Mouse (Mus musculus) megakaryocyte, embryonic 14.5 days (primary cell): ENCODE measurements at regions not wholly inside any gene's neighbourhood (a gene's known extent, or its start where the extent isn't known, plus 50 kb on each side); places are given as distances from the start of the nearest gene placed in this dataset.

Experiments used
- H3K27me3 ChIP-seq: replicated peaks from 2 replicates; pipeline ENCODE3; 2012; ENCODE audit warnings: inconsistent platforms
- H3K36me3 ChIP-seq: replicated peaks from 2 replicates; pipeline ENCODE3; 2012; ENCODE audit warnings: low read length, inconsistent platforms, mixed read lengths
- H3K4me1 ChIP-seq: 2 replicates; pipeline ENCODE4 v1.6.1; 2012; ENCODE audit warnings: inconsistent platforms
- H3K4me3 ChIP-seq: replicated peaks from 2 replicates; pipeline ENCODE3; 2012; ENCODE audit warnings: moderate library complexity, mild to moderate bottlenecking, inconsistent platforms
- H3K9me3 ChIP-seq: 2 replicates; pipeline ENCODE4 v1.6.1; 2012; ENCODE audit warnings: inconsistent platforms
- FLI1 ChIP-seq: IDR thresholded peaks from 2 replicates; pipeline ENCODE4 v1.6.1; 2012; ENCODE audit warnings: low read length, inconsistent platforms, mixed read lengths
- GATA1 ChIP-seq: IDR thresholded peaks from 3 replicates; pipeline ENCODE4 v1.6.1; 2012; ENCODE audit warnings: mixed read lengths, low read length, inconsistent platforms, borderline replicate concordance

- no peaks in the 10 kb centered on the region for H3K27me3 ChIP-seq
- TF ChIP-seq GATA1: no peak
- H3K4me3 ChIP-seq: no peak overlapping the region
- no peaks in the 10 kb centered on the region for H3K4me1 ChIP-seq
- no peaks in the 10 kb centered on the region for H3K36me3 ChIP-seq
- peaks cover 62% of the 10 kb centered on the region for H3K9me3 ChIP-seq
These were observed 90.8 kb upstream of the Phyhipl start for GRCm38 (mm10) chr10:70746612-70747011.

GRCm38 (mm10) chr10:70741909-70742308 is 86.1 kb upstream of the Phyhipl start:
- H3K4me1 ChIP-seq: no peaks in the 10 kb centered on the region
- H3K36me3 ChIP-seq: no peaks in the 10 kb centered on the region
- H3K9me3 ChIP-seq: peaks cover 62% of the 10 kb centered on the region
- no peaks in the 10 kb centered on the region for H3K27me3 ChIP-seq
- no peak overlapping the region for H3K4me3 ChIP-seq
- TF ChIP-seq FLI1 (no peak), GATA1 (no peak)

- Histone ChIP-seq H3K36me3 (no peaks in the 10 kb centered on the region), H3K4me1 (no peaks in the 10 kb centered on the region), H3K9me3 (peaks cover 56% of the 10 kb centered on the region), H3K4me3 (no peak overlapping the region), H3K27me3 (no peaks in the 10 kb centered on the region)
- no peak for TF ChIP-seq FLI1
- no peak for TF ChIP-seq GATA1
These were observed 84.3 kb upstream of the Phyhipl start for GRCm38 (mm10) chr10:70740095-70740494.

- TF ChIP-seq GATA1 (no peak), FLI1 (no peak)
- peaks cover 54% of the 10 kb centered on the region for H3K9me3 ChIP-seq
These were observed 83.7 kb upstream of the Phyhipl start for GRCm38 (mm10) chr10:70739348-70739966.

GRCm38 (mm10) chr10:70738686-70739085 is 82.9 kb upstream of the Phyhipl start:
- Histone ChIP-seq H3K4me3 (no peak overlapping the region), H3K27me3 (no peaks in the 10 kb centered on the region), H3K36me3 (no peaks in the 10 kb centered on the region), H3K4me1 (no peaks in the 10 kb centered on the region), H3K9me3 (peaks cover 59% of the 10 kb centered on the region)
- no peak for TF ChIP-seq FLI1
- TF ChIP-seq GATA1: no peak

More at GRCm38 (mm10) chr10:70739348-70739966, 83.7 kb upstream of the Phyhipl start:
- Histone ChIP-seq H3K4me3 (no peak overlapping the region), H3K27me3 (no peaks in the 10 kb centered on the region), H3K4me1 (no peaks in the 10 kb centered on the region), H3K36me3 (no peaks in the 10 kb centered on the region)

- H3K27me3 ChIP-seq: no peaks in the 10 kb centered on the region
- no peak for TF ChIP-seq FLI1
- TF ChIP-seq GATA1: no peak
- no peak overlapping the region for H3K4me3 ChIP-seq
- H3K36me3 ChIP-seq: no peaks in the 10 kb centered on the region
- no peaks in the 10 kb centered on the region for H3K4me1 ChIP-seq
- peaks cover 30% of the 10 kb centered on the region for H3K9me3 ChIP-seq
These were observed 78.2 kb upstream of the Phyhipl start for GRCm38 (mm10) chr10:70733956-70734355.

GRCm38 (mm10) chr10:70733478-70733877 is 77.7 kb upstream of the Phyhipl start:
- H3K4me1 ChIP-seq: no peaks in the 10 kb centered on the region

GRCm38 (mm10) chr10:70725091-70725490 is 69.3 kb upstream of the Phyhipl start:
- no peak for TF ChIP-seq GATA1
- TF ChIP-seq FLI1: no peak
- Histone ChIP-seq H3K4me1 (no peaks in the 10 kb centered on the region), H3K27me3 (no peaks in the 10 kb centered on the region), H3K36me3 (no peaks in the 10 kb centered on the region), H3K9me3 (peaks cover 55% of the 10 kb centered on the region), H3K4me3 (no peak overlapping the region)

More at GRCm38 (mm10) chr10:70733478-70733877, 77.7 kb upstream of the Phyhipl start:
- Histone ChIP-seq H3K4me3 (no peak overlapping the region), H3K27me3 (no peaks in the 10 kb centered on the region), H3K9me3 (peaks cover 29% of the 10 kb centered on the region), H3K36me3 (no peaks in the 10 kb centered on the region)
- TF ChIP-seq GATA1 (no peak), FLI1 (no peak)

GRCm38 (mm10) chr10:70722783-70723182 is 67.0 kb upstream of the Phyhipl start:
- TF ChIP-seq GATA1 (no peak), FLI1 (no peak)
- H3K9me3 ChIP-seq: peaks cover 54% of the 10 kb centered on the region
- H3K36me3 ChIP-seq: no peaks in the 10 kb centered on the region
- H3K4me1 ChIP-seq: no peaks in the 10 kb centered on the region
- peak overlapping the region; percentile 59 for H3K4me3 ChIP-seq
- no peaks in the 10 kb centered on the region for H3K27me3 ChIP-seq

GRCm38 (mm10) chr10:70722381-70722780 is 66.6 kb upstream of the Phyhipl start:
- Histone ChIP-seq H3K4me3 (no peak overlapping the region), H3K36me3 (no peaks in the 10 kb centered on the region), H3K9me3 (peaks cover 52% of the 10 kb centered on the region), H3K4me1 (no peaks in the 10 kb centered on the region), H3K27me3 (no peaks in the 10 kb centered on the region)
- no peak for TF ChIP-seq GATA1

- H3K9me3 ChIP-seq: peaks cover 57% of the 10 kb centered on the region
- no peaks in the 10 kb centered on the region for H3K4me1 ChIP-seq
- no peaks in the 10 kb centered on the region for H3K27me3 ChIP-seq
- H3K36me3 ChIP-seq: no peaks in the 10 kb centered on the region
- no peak overlapping the region for H3K4me3 ChIP-seq
- TF ChIP-seq GATA1 (no peak), FLI1 (no peak)
These were observed 61.7 kb upstream of the Phyhipl start for GRCm38 (mm10) chr10:70717464-70717863.
